Mouse (Mus musculus) MEL (cell line): ENCODE measurements at regions not wholly inside any gene's neighbourhood (a gene's known extent, or its start where the extent isn't known, plus 50 kb on each side); places are given as distances from the start of the nearest gene placed in this dataset.

Experiments used
- BHLHE40 ChIP-seq: IDR thresholded peaks from 2 replicates; pipeline ENCODE4 v1.6.1; 2012; ENCODE audit warnings: low read depth, mild to moderate bottlenecking, inconsistent platforms, low read length, improper control_type of control experiment, borderline replicate concordance
- CTCF ChIP-seq, 3 experiments: IDR thresholded peaks in 2 of 3; conservative IDR thresholded peaks in 1 of 3; 2 replicates each; pipeline ENCODE4 v1.5.1; 2011 to 2012; ENCODE audit warnings: low read length in 3 of 3, low read depth in 2 of 3, mild to moderate bottlenecking in 2 of 3, improper control_type of control experiment in 1 of 3, inconsistent platforms in 1 of 3, mixed read lengths in 1 of 3, moderate library complexity in 1 of 3; ENCODE audit not compliant: control insufficient read depth in 1 of 3, insufficient read depth in 1 of 3, poor library complexity in 1 of 3, severe bottlenecking in 1 of 3
- ELF1 ChIP-seq: IDR thresholded peaks from 2 replicates; pipeline ENCODE4 v1.6.1; 2014; ENCODE audit warnings: low read depth, mild to moderate bottlenecking, inconsistent platforms, low read length, improper control_type of control experiment, moderate library complexity
- EP300 ChIP-seq, 2 experiments: IDR thresholded peaks; 2 replicates each; pipeline ENCODE4 v1.6.1; 2011; ENCODE audit warnings: improper control_type of control experiment in 2 of 2, low read length in 2 of 2, low read depth in 1 of 2, mild to moderate bottlenecking in 1 of 2
- ETS1 ChIP-seq: IDR thresholded peaks from 2 replicates; pipeline ENCODE4 v1.6.1; 2012; ENCODE audit warnings: low read depth, mild to moderate bottlenecking, inconsistent platforms, low read length, improper control_type of control experiment, moderate library complexity
- GATA1 ChIP-seq: IDR thresholded peaks from 2 replicates; pipeline ENCODE4 v1.6.1; 2011; ENCODE audit warnings: low read depth, low read length, improper control_type of control experiment
- MAZ ChIP-seq: IDR thresholded peaks from 2 replicates; pipeline ENCODE4 v1.6.1; 2012; ENCODE audit warnings: low read depth, mild to moderate bottlenecking, inconsistent platforms, low read length, improper control_type of control experiment
- NRF1 ChIP-seq: IDR thresholded peaks from 2 replicates; pipeline ENCODE4 v1.6.1; 2014; ENCODE audit warnings: low read depth, mild to moderate bottlenecking, inconsistent platforms, low read length, improper control_type of control experiment, moderate library complexity; ENCODE audit not compliant: poor library complexity, insufficient read depth, severe bottlenecking
- POLR2A ChIP-seq, 2 experiments: IDR thresholded peaks; 2 replicates each; pipeline ENCODE4 v1.6.1; 2011 to 2012; ENCODE audit warnings: low read length in 2 of 2, mild to moderate bottlenecking in 2 of 2, control low read depth in 1 of 2, improper control_type of control experiment in 1 of 2, low read depth in 1 of 2, moderate library complexity in 1 of 2; ENCODE audit not compliant: control insufficient read depth in 1 of 2, insufficient read depth in 1 of 2, poor library complexity in 1 of 2
- TAL1 ChIP-seq: IDR thresholded peaks from 2 replicates; pipeline ENCODE4 v1.6.1; 2012; ENCODE audit warnings: mild to moderate bottlenecking, inconsistent platforms, low read length, moderate library complexity, mixed read lengths

GRCm38 (mm10) chr4:56122198-56122597, 589.9 kb upstream of the Klf4 start:
- no peak for TF ChIP-seq GATA1
- TF ChIP-seq ETS1, result no peak
- TF ChIP-seq EP300 (IDR thresholded peaks at IDR 0.05; ENCODE audit: low read depth in 1 of 2, low read length in 2 of 2), result no peak
- no peak for TF ChIP-seq MAZ
- no peak for TF ChIP-seq TAL1
- no peak for TF ChIP-seq ELF1
- no peak for TF ChIP-seq CTCF (IDR thresholded peaks at IDR 0.05 in 2 of 3, conservative IDR thresholded peaks at IDR 0.05 in 1 of 3; ENCODE audit: control insufficient read depth in 1 of 3, insufficient read depth in 1 of 3, low read depth in 2 of 3, low read length in 3 of 3, poor library complexity in 1 of 3, severe bottlenecking in 1 of 3)
- no peak for TF ChIP-seq NRF1
- no peak for TF ChIP-seq POLR2A (IDR thresholded peaks at IDR 0.05; ENCODE audit: control insufficient read depth in 1 of 2, insufficient read depth in 1 of 2, low read depth in 1 of 2, low read length in 2 of 2, poor library complexity in 1 of 2)
- TF ChIP-seq BHLHE40, result no peak
